Mouse (Mus musculus) ovary, postnatal 10 days (tissue): ENCODE measurements at regions not wholly inside any gene's neighbourhood (a gene's known extent, or its start where the extent isn't known, plus 50 kb on each side); places are given as distances from the start of the nearest gene placed in this dataset.

Source experiments
- DNase-seq: peaks from one replicate; pipeline ENCODE4 v3.0.0; 2022; ENCODE audit warnings: low spot score

DNA sequence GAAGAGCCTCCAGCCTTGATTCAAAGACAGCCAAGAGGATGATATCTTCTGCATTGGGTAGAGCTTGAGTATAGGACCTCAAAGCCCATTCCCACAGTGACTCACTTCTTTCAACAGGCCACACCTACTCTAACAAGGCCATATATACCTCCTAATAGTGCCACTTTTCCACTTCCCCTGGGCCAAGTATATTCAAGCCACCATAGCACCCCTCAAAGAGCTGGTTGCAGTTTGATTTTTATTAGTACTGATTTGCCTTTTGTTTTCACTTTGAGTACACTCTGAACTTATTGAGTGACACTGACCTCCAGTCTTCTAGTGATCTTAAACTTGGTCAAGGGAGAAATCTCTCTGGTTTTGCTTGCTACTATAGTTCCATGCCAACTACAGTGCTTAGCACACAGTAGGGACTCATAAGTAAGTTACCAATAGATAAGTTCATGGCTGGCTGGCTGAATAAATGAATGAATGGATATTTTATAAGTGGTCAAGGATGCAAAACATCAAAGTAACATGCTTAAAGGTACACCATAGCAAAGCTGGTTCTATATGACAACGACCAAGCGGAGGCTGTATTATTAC, 64.5 kb upstream of the Lmo2 start:
- no peak for DNase-seq

GRCm38 (mm10) chr2:103893805-103894204, 64.0 kb upstream of the Lmo2 start:
- no peak for DNase-seq

DNA sequence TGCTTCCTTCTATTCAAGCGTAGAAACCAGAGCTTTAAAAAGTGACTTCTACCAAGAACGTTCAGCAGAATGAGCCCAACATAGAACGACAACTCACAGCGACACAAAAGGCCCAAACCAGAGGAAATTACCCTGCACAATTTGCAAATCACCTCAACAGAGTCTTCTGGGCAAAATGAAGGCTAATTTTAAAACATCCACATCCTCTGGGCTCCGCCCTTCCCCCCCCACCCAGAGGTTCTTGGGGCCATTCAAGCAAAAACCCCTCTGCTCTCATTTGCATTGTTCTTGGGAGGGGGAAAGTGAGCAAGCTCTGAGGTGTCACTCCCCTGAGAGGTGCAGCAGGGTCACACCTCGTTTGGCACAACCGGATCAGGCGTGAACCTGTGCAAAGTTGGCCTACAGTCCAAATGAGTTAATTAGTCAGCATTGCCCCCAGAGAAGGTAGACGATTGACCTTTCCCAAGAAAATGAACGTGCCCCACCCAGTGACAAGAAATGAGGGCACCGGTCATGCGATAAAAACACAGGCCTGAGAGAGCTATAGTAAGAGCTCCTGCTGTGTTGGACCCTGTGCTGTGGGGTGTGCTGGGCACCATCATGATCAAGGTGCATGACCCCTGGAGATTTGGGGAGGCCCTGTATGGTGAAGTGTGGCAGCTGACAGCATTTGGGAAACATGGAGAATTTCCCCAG, 62.7 kb upstream of the Lmo2 start:
- no peak for DNase-seq

GRCm38 (mm10) chr2:103896160-103896559, 61.6 kb upstream of the Lmo2 start:
- no peak for DNase-seq

DNA sequence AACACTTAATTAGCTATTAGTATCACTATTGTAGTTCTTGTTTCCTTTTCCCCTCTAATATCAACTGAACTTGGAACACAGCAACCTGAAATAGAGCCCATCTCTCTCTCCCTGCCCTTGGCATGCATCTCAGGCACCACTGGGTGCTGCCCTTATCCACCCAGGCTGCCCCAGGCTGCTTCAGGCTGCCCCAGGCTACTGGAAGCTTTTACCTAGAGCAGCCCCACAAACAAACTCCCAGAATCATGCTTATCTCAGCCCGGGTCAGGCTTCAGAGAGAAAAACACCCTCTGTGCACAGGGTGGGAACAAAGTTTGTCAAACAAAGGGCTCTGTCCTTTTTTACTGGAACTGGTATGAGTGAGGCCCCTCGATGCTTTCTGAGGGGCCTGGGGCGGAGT, 61.0 kb upstream of the Lmo2 start:
- DNase-seq, result no peak

DNA sequence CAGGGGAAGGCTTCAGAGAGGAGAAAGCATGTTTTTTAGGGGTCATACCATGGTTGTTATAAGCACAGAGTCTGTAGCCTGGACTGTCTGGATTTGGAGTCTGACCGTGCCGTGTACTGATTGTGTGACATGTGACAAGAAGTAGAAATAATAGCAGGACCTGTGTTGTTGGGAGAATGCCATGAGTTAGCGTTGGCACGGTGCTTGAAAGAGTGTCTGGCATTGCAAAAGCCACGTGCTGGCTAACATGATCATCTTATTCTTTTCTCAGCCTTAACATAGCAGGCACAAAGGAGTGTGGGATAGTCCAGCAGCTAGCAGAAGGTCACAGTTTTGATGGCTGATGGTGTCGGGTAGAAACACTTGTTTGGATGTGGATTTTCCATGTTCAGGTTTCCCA, 58.1 kb upstream of the Lmo2 start:
- DNase-seq, result no peak

GRCm38 (mm10) chr2:103900384-103900783, 57.4 kb upstream of the Lmo2 start:
- DNase-seq, result no peak

DNA sequence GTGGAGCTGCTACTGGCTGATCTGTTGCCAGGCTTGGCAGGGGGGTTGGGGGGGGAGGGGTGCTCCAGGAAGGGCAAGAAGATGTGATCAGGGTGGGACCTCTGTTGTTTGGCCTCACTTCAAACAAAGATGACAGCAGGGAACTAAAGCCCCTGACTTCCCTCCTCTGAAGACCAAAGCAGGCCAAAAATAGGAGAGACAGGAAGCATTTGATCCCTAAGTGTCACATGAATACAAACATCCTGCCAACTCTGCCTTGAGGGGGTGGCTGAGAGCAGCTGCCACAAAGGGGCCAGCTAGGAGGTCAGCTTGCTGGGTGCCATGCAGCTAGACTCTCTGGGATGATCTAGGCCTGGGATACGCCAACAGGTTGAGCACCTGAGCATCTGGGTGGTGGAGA, 56.3 kb upstream of the Lmo2 start:
- DNase-seq, result no peak

- DNase-seq, result no peak
Measured at GRCm38 (mm10) chr2:103902777-103903176, 55.0 kb upstream of the Lmo2 start.

DNA sequence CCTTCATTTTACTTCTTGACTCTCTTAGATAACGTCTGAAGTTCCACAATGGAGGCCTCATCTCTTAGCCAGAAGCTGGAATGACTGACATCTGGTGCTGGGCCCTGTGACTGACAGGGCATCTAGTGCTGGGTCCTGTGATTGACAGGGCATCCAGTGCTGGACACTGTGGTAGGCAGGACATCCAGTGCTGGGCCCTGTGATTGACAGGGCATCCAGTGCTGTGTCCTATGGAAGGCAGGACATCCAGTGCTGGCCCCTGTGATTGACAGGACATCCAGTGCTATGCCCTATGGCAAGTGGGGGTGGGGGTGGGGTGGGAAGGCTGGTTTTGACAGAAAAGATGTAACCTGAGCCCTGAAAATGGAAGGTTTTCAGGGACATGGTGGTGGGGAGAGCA, 52.1 kb upstream of the Lmo2 start:
- no peak for DNase-seq

DNA sequence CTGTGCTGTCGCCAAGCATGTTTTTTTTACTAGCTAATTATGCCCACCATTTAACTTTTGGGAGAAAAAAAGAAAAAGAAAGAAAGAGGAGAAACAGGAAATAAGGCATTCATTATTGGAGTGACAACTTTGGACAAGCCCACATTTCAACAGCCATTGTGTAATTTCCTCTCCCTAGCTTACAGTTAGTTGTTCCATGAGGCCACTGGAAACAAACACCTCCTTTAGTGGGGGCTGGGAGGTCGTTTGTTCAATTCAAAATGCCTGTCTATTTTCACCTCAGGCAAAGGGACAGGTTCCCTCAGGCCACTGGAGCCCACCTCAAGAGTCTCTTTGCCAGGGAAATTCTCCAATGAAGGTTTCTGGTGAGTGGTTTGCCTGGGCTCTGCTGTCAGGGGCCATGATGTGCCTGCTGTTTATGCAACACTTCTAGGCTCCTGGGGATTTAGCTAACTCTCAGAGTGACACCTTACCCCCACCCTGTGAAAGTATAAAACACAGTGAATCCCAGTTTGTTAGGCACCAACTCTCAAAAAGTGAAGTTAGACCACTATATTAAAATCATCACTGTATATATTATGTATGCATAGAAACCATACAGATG, 51.1 kb upstream of the Lmo2 start:
- DNase-seq, result no peak
